Mouse (Mus musculus) hindbrain, postnatal 0 days (tissue): ENCODE measurements around the gene Mtcp1. TPM values are rescaled to one million over a fixed set of nuclear protein-coding genes. Genes with fewer than 3 reads are reported as not detected.

Source experiments
- ATAC-seq: fragments of 200-750 bp; cut with Nextera tagmentation; 2 replicates; pipeline ENCODE4 v1.8.0; 2017; ENCODE audit warnings: mild to moderate bottlenecking, moderate TSS enrichment, moderate library complexity
- DNase-seq: peaks from one replicate; pipeline ENCODE4 v3.0.0-alpha.2; 2015; ENCODE audit warnings: low spot score
- H3K27ac ChIP-seq: fragments of 300-500 bp; sonication (generic); 2 replicates; pipeline ENCODE4 v1.5.1; 2014; ENCODE audit warnings: mild to moderate bottlenecking
- H3K27me3 ChIP-seq: fragments of 300-500 bp; sonication (generic); 2 replicates; pipeline ENCODE4 v1.6.1; 2014; ENCODE audit warnings: low read length, mixed read lengths; ENCODE audit not compliant: insufficient read depth
- H3K36me3 ChIP-seq: fragments of 300-500 bp; sonication (generic); 2 replicates; pipeline ENCODE4 v1.6.1; 2014; ENCODE audit warnings: low read length, mixed read lengths; ENCODE audit not compliant: insufficient read depth
- H3K4me1 ChIP-seq: fragments of 300-500 bp; sonication (generic); 2 replicates; pipeline ENCODE4 v1.6.1; 2014; ENCODE audit warnings: antibody characterized with exemption, low read length, mixed read lengths; ENCODE audit not compliant: insufficient read depth
- H3K4me2 ChIP-seq: fragments of 300-500 bp; sonication (generic); 2 replicates; pipeline ENCODE4 v1.6.1; 2014; ENCODE audit warnings: low read depth, mild to moderate bottlenecking, low read length, moderate library complexity, mixed read lengths
- H3K4me3 ChIP-seq: fragments of 300-500 bp; sonication (generic); 2 replicates; pipeline ENCODE4 v1.5.1; 2014; ENCODE audit warnings: low read length
- H3K9ac ChIP-seq: fragments of 300-500 bp; sonication (generic); replicated peaks from 2 replicates; pipeline ENCODE4 v1.6.1; 2014; ENCODE audit warnings: mild to moderate bottlenecking, low read length, moderate library complexity, mixed read lengths
- H3K9me3 ChIP-seq: fragments of 300-500 bp; sonication (generic); 2 replicates; pipeline ENCODE4 v1.6.1; 2016; ENCODE audit warnings: low read length, mixed read lengths
- CTCF ChIP-seq: IDR thresholded peaks from 2 replicates; pipeline ENCODE4 v1.5.1; 2016; ENCODE audit warnings: antibody characterized with exemption, control low read depth, low read depth
- WGBS: fragments of 180-500 bp; shearing (Covaris S2); extraction: QIAGEN DNeasy Blood & Tissue Kit; methylation state at CpG from one replicate; pipeline ENCODE4 v1.1.7; 2014; 5-methylcytosine and 5-hydroxymethylcytosine counted together
- polyA plus RNA-seq: library from polyadenylated mRNA; unstranded; fragments of >200 nt; fragmentation: Nextera tagmentation; extraction: Ambion mirVana; gene quantifications from 2 replicates; pipeline ENCODE4 v1.2.1, GENCODE M21; 2015
- total RNA-seq: library from RNA; depleted of rRNA; stranded (reverse); fragments of >200 nt; gene quantifications from 2 replicates; pipeline ENCODE4 v1.2.3, GENCODE M21; 2014; rRNA removed

Gene Mtcp1
- total and polyA plus RNA-seq, 2 experiments from 2014 or later: 3.6 to 6.8 TPM

GRCm38 (mm10) chrX:75382195-75382771 is 34.1 kb downstream of the Mtcp1 start, which contains the start of the genes Fundc2 and F8:
TSS of gene Fundc2 (plus strand) at chrX:75382399.
TSS of gene F8 (minus strand) at chrX:75382615.
- TF ChIP-seq CTCF: no peak
- ATAC-seq (peak; percentile 98), DNase-seq (peak; percentile 83)
- Histone ChIP-seq H3K27ac (peak within 1 kb of the TSS; percentile 62; the same call in 1 of the 2 replicates), H3K36me3 (no peaks in the 10 kb centered on the region), H3K9me3 (no peaks in the 10 kb centered on the region), H3K27me3 (no peaks in the 10 kb centered on the region), H3K4me1 (no peaks in the 10 kb centered on the region), H3K9ac (peak within 1 kb of the TSS; percentile 67), H3K4me2 (peak within 1 kb of the TSS; percentile 55), H3K4me3 (peak within 1 kb of the TSS; percentile 51)
- 19% methylated on average over 24 of the region's 25 CpGs for WGBS

- WGBS: 67% methylated on average over 5 of the region's 5 CpGs
- H3K4me1 ChIP-seq: no peaks in the 10 kb centered on the region
- no peaks in the 10 kb centered on the region for H3K9me3 ChIP-seq
- H3K27ac ChIP-seq: no peak overlapping the region
- no peaks in the 10 kb centered on the region for H3K36me3 ChIP-seq
- no peaks in the 10 kb centered on the region for H3K27me3 ChIP-seq
- ATAC-seq (no peak), DNase-seq (no peak)
- TF ChIP-seq CTCF: no peak
- peak overlapping the region; percentile 55 for H3K4me2 ChIP-seq
- H3K9ac ChIP-seq: peak overlapping the region; percentile 67
- peak overlapping the region; percentile 51 for H3K4me3 ChIP-seq
Observed at GRCm38 (mm10) chrX:75381699-75382098, 34.7 kb downstream of the Mtcp1 start.

GRCm38 (mm10) chrX:75381176-75381575 is 35.2 kb downstream of the Mtcp1 start:
- TF ChIP-seq CTCF: no peak
- no peak for ATAC-seq
- H3K4me3 ChIP-seq: no peak overlapping the region
- no peaks in the 10 kb centered on the region for H3K27me3 ChIP-seq
- DNase-seq: no peak
- 79% methylated on average over 1 of the region's 1 CpGs for WGBS
- H3K36me3 ChIP-seq: no peaks in the 10 kb centered on the region
- no peak overlapping the region; the same call in 1 of the 2 replicates for H3K4me2 ChIP-seq
- H3K9ac ChIP-seq: no peak overlapping the region
- H3K9me3 ChIP-seq: no peaks in the 10 kb centered on the region
- no peaks in the 10 kb centered on the region for H3K4me1 ChIP-seq
- H3K27ac ChIP-seq: no peak overlapping the region

- no peak overlapping the region for H3K27ac ChIP-seq
- H3K9ac ChIP-seq: no peak overlapping the region
- H3K27me3 ChIP-seq: no peaks in the 10 kb centered on the region
- DNase-seq (no peak), ATAC-seq (no peak)
- H3K4me1 ChIP-seq: no peaks in the 10 kb centered on the region
- H3K4me2 ChIP-seq: no peak overlapping the region
- no peak for TF ChIP-seq CTCF
- H3K36me3 ChIP-seq: no peaks in the 10 kb centered on the region
- no peak overlapping the region for H3K4me3 ChIP-seq
- H3K9me3 ChIP-seq: no peaks in the 10 kb centered on the region
Observed at GRCm38 (mm10) chrX:75376815-75377214, 39.6 kb downstream of the Mtcp1 start.

- no peaks in the 10 kb centered on the region for H3K36me3 ChIP-seq
- no peaks in the 10 kb centered on the region for H3K27me3 ChIP-seq
- ATAC-seq (no peak), DNase-seq (no peak)
- 78% methylated on average over 2 of the region's 2 CpGs for WGBS
- no peak overlapping the region for H3K4me3 ChIP-seq
- no peak overlapping the region for H3K4me2 ChIP-seq
- no peak overlapping the region for H3K27ac ChIP-seq
- no peaks in the 10 kb centered on the region for H3K9me3 ChIP-seq
- no peaks in the 10 kb centered on the region for H3K4me1 ChIP-seq
- H3K9ac ChIP-seq: no peak overlapping the region
- no peak for TF ChIP-seq CTCF
Observed at GRCm38 (mm10) chrX:75372666-75373425, 43.5 kb downstream of the Mtcp1 start.

- Histone ChIP-seq H3K4me1 (no peaks in the 10 kb centered on the region), H3K4me2 (no peak overlapping the region), H3K9ac (no peak overlapping the region), H3K9me3 (no peaks in the 10 kb centered on the region), H3K4me3 (no peak overlapping the region), H3K27ac (no peak overlapping the region), H3K36me3 (no peaks in the 10 kb centered on the region), H3K27me3 (no peaks in the 10 kb centered on the region)
- no peak for DNase-seq
- TF ChIP-seq CTCF: no peak
- no peak for ATAC-seq
Observed at GRCm38 (mm10) chrX:75370197-75370596, 46.2 kb downstream of the Mtcp1 start.

Other genes with a start within 250 kb of the Mtcp1 start
- gene Fundc2, start 34.2 kb downstream of the Mtcp1 start, total RNA-seq: 22.1 and 23.0 TPM in 2 replicates
- 34.2 and 36.4 TPM in 2 replicates for gene Fundc2, start 34.2 kb downstream of the Mtcp1 start, polyA plus RNA-seq
- 0.75 and 4.4 TPM in 2 replicates for gene F8, start 34.0 kb downstream of the Mtcp1 start, total RNA-seq
- gene F8, start 34.0 kb downstream of the Mtcp1 start, polyA plus RNA-seq: 1.4 and 1.9 TPM in 2 replicates
- gene Cmc4, start within 50 bp of the Mtcp1 start, total RNA-seq: 3.5 and 5.6 TPM in 2 replicates
- 25.7 and 28.2 TPM in 2 replicates for gene Cmc4, start within 50 bp of the Mtcp1 start, polyA plus RNA-seq
- gene Brcc3, start within 50 bp of the Mtcp1 start, total RNA-seq: 11.2 and 22.1 TPM in 2 replicates
- gene Brcc3, start within 50 bp of the Mtcp1 start, polyA plus RNA-seq: 35.1 and 42.2 TPM in 2 replicates
- gene Vbp1, start 97.7 kb upstream of the Mtcp1 start, total RNA-seq: 56.9 and 86.6 TPM in 2 replicates
- 278 and 281 TPM in 2 replicates for gene Vbp1, start 97.7 kb upstream of the Mtcp1 start, polyA plus RNA-seq
- 24.6 and 27.3 TPM in 2 replicates for gene Rab39b, start 161.6 kb upstream of the Mtcp1 start, total RNA-seq
- 23.2 and 23.6 TPM in 2 replicates for gene Rab39b, start 161.6 kb upstream of the Mtcp1 start, polyA plus RNA-seq